9 mouse cellular contexts compared by ENCODE assay signal in genomic region chr8:72434952-72435351, GRCm38 (mm10). TPM values are rescaled to one million over a fixed set of nuclear protein-coding genes. Genes with fewer than 3 reads are reported as not detected.
DNase-seq lines count a peak whose midpoint lies in the region; ATAC-seq and TF ChIP-seq lines count a peak whose summit lies in the region.
"Had no signal": no experiment of that assay in that cellular context is flagged by ENCODE, and none has a peak within 500 bp of the region (broad histone marks: within the 10 kb centered on the region; RNA-seq: fewer than 3 reads in every experiment).

No protein-coding gene starts in this region.

- H3K9ac ChIP-seq in intestine, postnatal 0 days (ENCODE audit: low read depth, low read length), result no peak overlapping the region

- no peak for ATAC-seq in intestine, postnatal 0 days

- H3K4me3 ChIP-seq in intestine, postnatal 0 days (ENCODE audit: low read depth, low read length), result no peak overlapping the region

- no peaks in the 10 kb centered on the region for H3K9me3 ChIP-seq in intestine, postnatal 0 days (ENCODE audit: control insufficient read depth)

- H3K36me3 ChIP-seq in intestine, postnatal 0 days (ENCODE audit: control insufficient read depth, insufficient read depth), result no peaks in the 10 kb centered on the region

- H3K4me1 ChIP-seq in intestine, postnatal 0 days (replicated peaks; ENCODE audit: control insufficient read depth, insufficient read depth, low read length), result no peaks in the 10 kb centered on the region

- 11% methylated on average over 2 of the region's 2 CpGs for WGBS in intestine, postnatal 0 days

- TF ChIP-seq CTCF in intestine, postnatal 0 days (IDR thresholded peaks at IDR 0.05; ENCODE audit: low read depth), result no peak

- H3K27ac ChIP-seq in intestine, postnatal 0 days (ENCODE audit: low read depth, low read length), result no peak overlapping the region

- no peak overlapping the region for H3K4me2 ChIP-seq in intestine, postnatal 0 days (replicated peaks; ENCODE audit: low read depth)

- DNase-seq in cerebellum, postnatal 10 days, result peak; percentile 59 to 71
- DNase-seq in cerebellum, postnatal 4 days (ENCODE audit: low spot score in 2 of 2), result no peak
- DNase-seq in spleen, postnatal 10 days (ENCODE audit: low spot score in 2 of 2), result peak; percentile 40 to 66
- no peak for DNase-seq in spleen, adult 12 weeks (ENCODE audit: low spot score)
- peak; percentile 54 for DNase-seq in kidney, adult 9 months
- no peak for DNase-seq in layer of hippocampus, adult 8-10 months (ENCODE audit: low spot score in 2 of 2)
- no peak for DNase-seq in right cerebral cortex, adult 2 months (ENCODE audit: low spot score in 2 of 2)
- DNase-seq: cerebellum, adult 11 months had no signal

- no peaks in the 10 kb centered on the region for H3K27me3 ChIP-seq in intestine, postnatal 0 days (replicated peaks; ENCODE audit: control insufficient read depth, insufficient read depth, low read length)

RNA-seq across cellular contexts. Expression of gene Calr3, which starts 8.7 kb away (rescaled TPM):
- total RNA-seq in layer of hippocampus, adult 8-10 months (2022), result 1 to 10 TPM in 2 of 4 experiments, under 1 TPM in 1, not detected in 1; 0.83 to 1.2 (median 1.2) TPM
- 0.46 and 0.55 TPM in 2 replicates for polyA plus RNA-seq in intestine, postnatal 0 days (2015; fragmentation: Nextera tagmentation; extraction: Ambion mirVana)

RNA-seq across cellular contexts. Expression of gene 1700030K09Rik, which starts 8.7 kb away (rescaled TPM):
- 10 to 100 TPM in 3 of 4 experiments, 1 to 10 TPM in 1; 9.6 to 14.3 (median 12.0) TPM for total RNA-seq in layer of hippocampus, adult 8-10 months (2022)
- polyA plus RNA-seq in intestine, postnatal 0 days (2015; fragmentation: Nextera tagmentation; extraction: Ambion mirVana), result 3.6 and 3.8 TPM in 2 replicates

RNA-seq across cellular contexts. Expression of gene Eps15l1, which starts 13.7 kb away (rescaled TPM):
- 10 to 100 TPM; 69.5 to 77.8 (median 72.1) TPM for total RNA-seq in layer of hippocampus, adult 8-10 months (2022)
- polyA plus RNA-seq in intestine, postnatal 0 days (2015; fragmentation: Nextera tagmentation; extraction: Ambion mirVana), result 16.3 and 17.3 TPM in 2 replicates

RNA-seq across cellular contexts. Expression of gene Cherp, which starts 40.1 kb away (rescaled TPM):
- 10 to 100 TPM; 69.3 to 97.6 (median 83.2) TPM for total RNA-seq in layer of hippocampus, adult 8-10 months (2022)
- polyA plus RNA-seq in intestine, postnatal 0 days (2015; fragmentation: Nextera tagmentation; extraction: Ambion mirVana), result 17.8 and 19.4 TPM in 2 replicates

RNA-seq across cellular contexts. Expression of gene Slc35e1, which starts 57.5 kb away (rescaled TPM):
- 10 to 100 TPM; 42.8 to 55.5 (median 48.7) TPM for total RNA-seq in layer of hippocampus, adult 8-10 months (2022)
- polyA plus RNA-seq in intestine, postnatal 0 days (2015; fragmentation: Nextera tagmentation; extraction: Ambion mirVana), result 18.1 and 21.8 TPM in 2 replicates

Comparison
In these comparisons a context has a peak if more than half of its experiments do, and no peak if none do; other contexts are left out.
1. DNase-seq: peak in cerebellum, postnatal 10 days (2 of 2), spleen, postnatal 10 days (2 of 2) and kidney, adult 9 months (single experiment); none in cerebellum, postnatal 4 days (0 of 2), spleen, adult 12 weeks (single experiment), layer of hippocampus, adult 8-10 months (0 of 2) and right cerebral cortex, adult 2 months (0 of 2).